Mouse (Mus musculus) lung, embryonic 14.5 days (tissue): Measurements from ENCODE around the gene Entpd2. TPM values are rescaled to one million over a fixed set of nuclear protein-coding genes. Genes with fewer than 3 reads are reported as not detected.

Source experiments
- ATAC-seq: fragments of 200-750 bp; cut with Nextera tagmentation; 2 replicates; pipeline ENCODE4 v1.8.0; 2017; ENCODE audit warnings: mild to moderate bottlenecking, moderate TSS enrichment, moderate library complexity; ENCODE audit not compliant: insufficient read depth
- DNase-seq: peaks from one replicate; pipeline ENCODE4 v3.0.0-alpha.2; 2015
- H3K27ac ChIP-seq: fragments of 300-500 bp; sonication (generic); 2 replicates; pipeline ENCODE4 v1.5.1; 2014; ENCODE audit warnings: low read depth, mild to moderate bottlenecking, moderate library complexity
- H3K27me3 ChIP-seq: fragments of 300-500 bp; sonication (generic); 2 replicates; pipeline ENCODE4 v1.6.1; 2014; ENCODE audit warnings: low read length, control low read depth; ENCODE audit not compliant: insufficient read depth
- H3K36me3 ChIP-seq: fragments of 300-500 bp; sonication (generic); 2 replicates; pipeline ENCODE4 v1.6.1; 2014; ENCODE audit warnings: control low read depth; ENCODE audit not compliant: insufficient read depth
- H3K4me1 ChIP-seq: fragments of 300-500 bp; sonication (generic); 2 replicates; pipeline ENCODE4 v1.6.1; 2014; ENCODE audit warnings: antibody characterized with exemption, control low read depth; ENCODE audit not compliant: insufficient read depth
- H3K4me2 ChIP-seq: fragments of 300-500 bp; sonication (generic); 2 replicates; pipeline ENCODE4 v1.6.1; 2014; ENCODE audit warnings: mild to moderate bottlenecking
- H3K4me3 ChIP-seq: fragments of 300-500 bp; sonication (generic); 2 replicates; pipeline ENCODE4 v1.5.1; 2014; ENCODE audit warnings: low read depth, low read length
- H3K9ac ChIP-seq: fragments of 300-500 bp; sonication (generic); 2 replicates; pipeline ENCODE4 v1.6.1; 2014
- H3K9me3 ChIP-seq: fragments of 300-500 bp; sonication (generic); 2 replicates; pipeline ENCODE4 v1.6.1; 2016; ENCODE audit warnings: low read depth, low read length, control low read depth
- CTCF ChIP-seq: IDR thresholded peaks from 2 replicates; pipeline ENCODE4 v1.5.1; 2016; ENCODE audit warnings: antibody characterized with exemption, low read depth
- WGBS: fragments of 180-500 bp; shearing (Covaris S2); extraction: QIAGEN DNeasy Blood & Tissue Kit; methylation state at CpG from one replicate; pipeline ENCODE4 v1.1.7; 2014; 5-methylcytosine and 5-hydroxymethylcytosine counted together
- polyA plus RNA-seq: library from polyadenylated mRNA; unstranded; fragments of >200 nt; fragmentation: Nextera tagmentation; extraction: Ambion mirVana; gene quantifications from 2 replicates; pipeline ENCODE4 v1.2.1, GENCODE M21; 2014

Entpd2 gene
- polyA plus RNA-seq, 1 experiment from 2014 or later, result 0.92 TPM

DNA sequence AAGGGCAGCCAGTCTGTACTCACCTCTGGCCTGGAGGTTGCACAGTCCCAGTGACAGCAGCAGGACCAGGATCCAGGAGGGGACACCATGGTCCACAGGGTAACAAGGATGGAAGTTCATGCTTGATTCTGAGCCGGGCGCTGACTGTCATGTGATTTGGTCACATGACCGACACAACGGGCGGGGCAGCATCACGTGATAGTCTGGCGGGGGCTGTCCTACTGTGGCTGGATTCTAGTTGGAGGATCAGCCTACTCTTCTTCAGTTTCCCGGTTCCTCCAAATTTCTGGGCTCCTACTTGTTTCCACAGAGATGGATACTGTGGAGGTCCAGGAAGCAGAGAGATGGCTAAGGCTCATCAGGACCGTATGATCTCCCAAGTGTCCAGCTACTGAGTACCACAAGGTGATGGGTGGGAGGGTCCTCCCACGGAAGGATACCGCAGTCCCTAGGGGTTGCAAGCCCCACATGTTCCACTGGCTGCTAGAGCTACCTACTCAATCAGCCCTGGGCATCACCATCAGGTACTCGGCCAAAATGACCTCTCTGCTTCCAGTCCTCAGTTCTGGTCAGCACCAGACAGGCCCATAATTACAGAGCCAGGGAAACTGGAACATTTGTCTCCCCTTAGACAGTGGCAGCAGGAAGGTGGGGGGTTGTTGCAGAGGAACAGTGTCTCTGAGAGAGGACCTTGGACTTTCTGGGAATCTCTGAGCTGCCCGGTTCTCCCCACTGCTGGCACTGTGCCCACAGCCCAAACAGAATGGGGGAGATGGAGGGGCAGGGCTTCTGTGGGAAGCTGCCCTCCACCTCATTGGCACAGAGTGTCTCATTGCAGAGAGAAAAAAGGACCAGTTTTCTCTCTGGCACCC is 39.2 kb upstream of the Entpd2 start, which contains the start of gene Dpp7:
TSS of gene Dpp7 (minus strand) at position 152 of the 872 bp plus-strand sequence.
- peak; percentile 92 for DNase-seq

DNA sequence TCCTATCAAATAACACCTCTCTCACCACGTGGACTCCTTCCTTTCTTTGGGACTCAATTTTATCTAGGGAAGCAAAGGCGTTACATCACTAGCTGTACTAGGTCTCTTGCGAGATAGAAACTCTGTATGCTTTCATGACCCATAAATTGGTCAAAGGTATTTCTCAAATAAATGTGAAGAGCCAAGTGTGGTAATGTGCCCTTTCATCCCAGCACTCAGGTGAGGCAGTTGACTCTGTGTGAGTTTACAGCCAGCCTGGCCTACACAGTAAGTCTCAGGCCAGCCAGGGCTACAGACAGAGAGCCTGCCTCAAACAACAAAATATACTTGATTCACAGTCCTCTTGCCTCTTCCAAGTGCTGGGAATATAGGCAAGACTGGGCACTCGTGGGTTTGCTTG is 35.8 kb upstream of the Entpd2 start:
- Histone ChIP-seq H3K9ac (no peak overlapping the region), H3K4me2 (no peak overlapping the region), H3K4me1 (peaks cover 6% of the 10 kb centered on the region; the same call in 1 of the 2 replicates), H3K9me3 (no peaks in the 10 kb centered on the region), H3K4me3 (no peak overlapping the region), H3K36me3 (no peaks in the 10 kb centered on the region), H3K27me3 (0 out of 2 replicates have a peak, but pooled peaks cover 3% of the 10 kb centered on the region), H3K27ac (no peak overlapping the region)
- no peak for ATAC-seq
- DNase-seq, result no peak
- WGBS, result 70% methylated on average over 4 of the region's 4 CpGs
- no peak for TF ChIP-seq CTCF

More for the DNA sequence above, 39.2 kb upstream of the Entpd2 start, which contains the start of gene Dpp7:
- no peaks in the 10 kb centered on the region for H3K27me3 ChIP-seq
- H3K9me3 ChIP-seq, result no peaks in the 10 kb centered on the region
- H3K4me3 ChIP-seq, result peak within 1 kb of the TSS; percentile 51
- no peak for TF ChIP-seq CTCF
- H3K4me1 ChIP-seq, result peaks cover 5% of the 10 kb centered on the region; the same call in 1 of the 2 replicates
- H3K36me3 ChIP-seq, result peaks cover 21% of the 10 kb centered on the region
- no peak within 1 kb of the TSS; the same call in 1 of the 2 replicates for H3K27ac ChIP-seq
- peak; percentile 68 for ATAC-seq
- H3K9ac ChIP-seq, result peak within 1 kb of the TSS; percentile 27
- WGBS, result 1% methylated on average over 13 of the region's 13 CpGs
- peak within 1 kb of the TSS; percentile 91 for H3K4me2 ChIP-seq

DNA sequence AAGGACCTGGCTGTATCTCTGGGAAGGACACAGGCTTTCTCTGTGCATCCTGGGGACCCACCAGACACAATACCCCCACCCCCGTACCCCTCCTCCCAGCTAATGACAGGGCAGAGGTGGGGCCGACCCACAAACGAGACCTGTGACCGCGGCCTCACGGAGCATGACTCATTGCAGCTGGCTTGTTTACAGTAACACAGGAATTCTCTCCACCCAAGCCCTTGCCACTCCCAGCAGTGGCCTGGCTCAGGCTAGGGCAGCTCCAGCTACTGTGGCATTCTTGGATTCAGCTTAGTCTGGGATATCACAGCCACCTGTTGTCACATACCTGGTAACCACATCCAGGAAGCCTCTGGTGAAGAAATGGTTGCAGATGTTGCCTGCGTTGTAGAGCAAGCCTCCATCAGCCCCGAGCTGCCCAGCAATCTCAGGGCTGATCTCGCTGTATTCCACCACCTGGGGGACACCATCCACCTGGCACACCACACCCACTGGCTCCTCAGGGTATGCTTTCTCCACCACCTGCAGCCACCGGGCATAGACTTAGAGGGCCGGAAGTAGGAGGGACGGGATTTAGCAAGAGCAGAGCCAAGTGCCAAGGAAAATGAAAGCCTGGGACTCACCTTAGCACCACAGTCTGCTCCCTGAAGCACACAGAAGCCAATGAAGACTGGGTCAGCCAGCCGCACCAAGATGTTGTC is 32.0 kb upstream of the Entpd2 start:
- Histone ChIP-seq H3K4me1 (0 out of 2 replicates have a peak, but pooled peaks cover 3% of the 10 kb centered on the region), H3K4me2 (no peak overlapping the region), H3K36me3 (no peaks in the 10 kb centered on the region), H3K4me3 (no peak overlapping the region), H3K9me3 (no peaks in the 10 kb centered on the region), H3K9ac (no peak overlapping the region), H3K27ac (no peak overlapping the region), H3K27me3 (0 out of 2 replicates have a peak, but pooled peaks cover 3% of the 10 kb centered on the region)
- peak; percentile 13 for DNase-seq
- 47% methylated on average over 13 of the region's 13 CpGs for WGBS
- no peak for TF ChIP-seq CTCF
- no peak for ATAC-seq

DNA sequence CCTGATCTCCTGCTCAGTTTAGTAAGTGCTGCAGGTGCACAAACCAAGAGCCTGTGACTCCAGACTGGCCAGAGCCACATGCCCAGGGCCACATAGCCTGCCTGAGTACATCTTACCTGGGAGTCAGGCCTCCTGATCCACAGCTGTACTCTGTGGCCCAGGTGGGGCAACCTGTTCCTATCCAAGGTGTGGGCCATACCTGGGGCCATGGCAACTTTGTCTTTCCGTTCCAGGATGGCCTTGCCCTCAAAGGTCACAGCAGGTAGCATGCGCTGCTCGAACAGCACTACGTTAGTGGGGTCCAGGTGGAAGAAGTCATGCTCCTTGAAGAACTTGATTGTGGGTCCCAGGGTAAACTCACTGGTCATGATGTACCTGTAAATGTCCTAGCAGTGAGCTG is 31.4 kb upstream of the Entpd2 start:
- Histone ChIP-seq H3K36me3 (no peaks in the 10 kb centered on the region), H3K9ac (no peak overlapping the region), H3K27me3 (0 out of 2 replicates have a peak, but pooled peaks cover 3% of the 10 kb centered on the region), H3K4me2 (peak overlapping the region; percentile 98), H3K27ac (no peak overlapping the region), H3K4me3 (peak overlapping the region; percentile 63; the same call in 1 of the 2 replicates), H3K4me1 (0 out of 2 replicates have a peak, but pooled peaks cover 3% of the 10 kb centered on the region), H3K9me3 (no peaks in the 10 kb centered on the region)
- DNase-seq, result no peak
- 91% methylated on average over 4 of the region's 4 CpGs for WGBS
- ATAC-seq, result no peak
- TF ChIP-seq CTCF, result no peak

DNA sequence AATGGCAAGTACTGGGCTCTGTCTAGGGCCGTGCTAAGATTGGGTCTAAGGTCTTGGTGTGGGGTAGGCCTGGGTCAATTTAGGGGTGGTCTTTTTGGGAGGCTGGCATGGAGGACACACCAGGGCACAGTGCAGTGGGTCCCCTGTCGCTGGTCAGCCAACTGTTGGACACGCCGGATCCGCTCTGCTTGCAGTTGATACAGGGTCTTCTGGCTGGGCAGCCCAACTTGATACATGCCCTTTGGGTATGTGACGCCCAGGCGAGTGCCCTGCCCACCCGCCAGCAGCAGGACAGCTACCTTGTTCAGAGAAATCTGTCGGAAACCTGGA is 30.9 kb upstream of the Entpd2 start:
- Histone ChIP-seq H3K9me3 (no peaks in the 10 kb centered on the region), H3K4me1 (0 out of 2 replicates have a peak, but pooled peaks cover 3% of the 10 kb centered on the region), H3K4me3 (peak overlapping the region; percentile 63), H3K4me2 (peak overlapping the region; percentile 98), H3K27ac (no peak overlapping the region), H3K36me3 (no peaks in the 10 kb centered on the region), H3K9ac (peak overlapping the region; percentile 58), H3K27me3 (0 out of 2 replicates have a peak, but pooled peaks cover 3% of the 10 kb centered on the region)
- no peak for DNase-seq
- TF ChIP-seq CTCF, result no peak
- 30% methylated on average over 9 of the region's 9 CpGs for WGBS
- peak; percentile 15 for ATAC-seq

DNA sequence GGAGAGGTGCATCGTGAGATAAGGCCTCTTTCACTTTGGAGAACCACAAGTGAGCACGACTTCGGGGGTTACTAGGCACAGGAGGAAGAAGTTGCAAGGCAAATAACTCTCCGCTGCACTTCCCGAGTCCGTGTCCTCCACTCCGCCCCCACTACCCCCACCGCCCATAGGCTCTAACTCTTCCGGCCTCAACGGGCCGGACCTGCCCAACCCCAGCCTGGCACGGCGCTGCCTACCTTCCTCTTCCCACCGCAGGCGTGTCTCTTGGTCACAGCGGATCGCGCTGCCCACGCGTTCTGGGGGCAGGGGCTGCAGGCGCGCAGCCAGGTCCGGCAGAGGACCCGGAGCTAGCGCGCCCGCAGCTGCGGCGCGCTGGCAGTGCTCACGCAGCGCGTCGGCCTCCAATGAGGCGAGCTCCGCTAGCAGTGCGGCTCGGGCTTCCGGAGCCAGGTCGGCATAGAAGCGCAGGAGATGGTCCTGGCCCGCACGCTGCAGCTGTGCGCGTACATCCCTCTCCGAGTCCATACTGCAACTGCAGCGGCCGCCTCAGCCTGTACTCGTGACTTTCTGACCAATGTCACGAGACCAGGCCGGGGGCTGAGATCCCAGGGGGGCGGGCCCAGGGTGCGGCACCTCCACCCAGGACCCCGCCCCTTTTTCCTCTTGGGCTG is 30.4 kb upstream of the Entpd2 start, which contains the start of gene Uap1l1:
TSS of gene Uap1l1 (minus strand) at position 592 of the 671 bp plus-strand sequence.
- no peak for TF ChIP-seq CTCF
- Histone ChIP-seq H3K36me3 (no peaks in the 10 kb centered on the region), H3K27ac (no peak within 1 kb of the TSS; the same call in 1 of the 2 replicates), H3K9ac (peak within 1 kb of the TSS; percentile 58), H3K9me3 (no peaks in the 10 kb centered on the region), H3K4me3 (peak within 1 kb of the TSS; percentile 63), H3K27me3 (0 out of 2 replicates have a peak, but pooled peaks cover 3% of the 10 kb centered on the region), H3K4me2 (peak within 1 kb of the TSS; percentile 98), H3K4me1 (0 out of 2 replicates have a peak, but pooled peaks cover 3% of the 10 kb centered on the region)
- DNase-seq (peak; percentile 89), ATAC-seq (peak; percentile 91)
- under 1% methylated on average over 54 of the region's 54 CpGs for WGBS
